Mouse (Mus musculus) left cerebral cortex, postnatal 14 days (tissue): ENCODE measurements around the gene Zbtb42. TPM values are rescaled to one million over a fixed set of nuclear protein-coding genes. Genes with fewer than 3 reads are reported as not detected.

Experiments used
- DNase-seq, 2 experiments: peaks; one replicate each; pipeline ENCODE4 v3.0.0; 2021 to 2022; ENCODE audit warnings: low spot score in 2 of 2, mixed read lengths in 1 of 2
- intact Hi-C: fragments of 180-260 bp; cut with DNase I; formaldehyde crosslinking; loops from one replicate; pipeline ENCODE4 v1.15.1; 2025
- microRNA-seq, 2 experiments: library from miRNA; unstranded; fragments of <30 nt; microRNA quantifications; one replicate each; pipeline ENCODE4 v1.2.0; 2022
- total RNA-seq, 2 experiments: library from RNA; stranded (reverse); gene quantifications; 2 replicates each; pipeline ENCODE4 v1.2.3; 2021

Zbtb42 gene
- total RNA-seq, 2 experiments from 2014 or later, result 0.25 to 0.68 TPM

DNA sequence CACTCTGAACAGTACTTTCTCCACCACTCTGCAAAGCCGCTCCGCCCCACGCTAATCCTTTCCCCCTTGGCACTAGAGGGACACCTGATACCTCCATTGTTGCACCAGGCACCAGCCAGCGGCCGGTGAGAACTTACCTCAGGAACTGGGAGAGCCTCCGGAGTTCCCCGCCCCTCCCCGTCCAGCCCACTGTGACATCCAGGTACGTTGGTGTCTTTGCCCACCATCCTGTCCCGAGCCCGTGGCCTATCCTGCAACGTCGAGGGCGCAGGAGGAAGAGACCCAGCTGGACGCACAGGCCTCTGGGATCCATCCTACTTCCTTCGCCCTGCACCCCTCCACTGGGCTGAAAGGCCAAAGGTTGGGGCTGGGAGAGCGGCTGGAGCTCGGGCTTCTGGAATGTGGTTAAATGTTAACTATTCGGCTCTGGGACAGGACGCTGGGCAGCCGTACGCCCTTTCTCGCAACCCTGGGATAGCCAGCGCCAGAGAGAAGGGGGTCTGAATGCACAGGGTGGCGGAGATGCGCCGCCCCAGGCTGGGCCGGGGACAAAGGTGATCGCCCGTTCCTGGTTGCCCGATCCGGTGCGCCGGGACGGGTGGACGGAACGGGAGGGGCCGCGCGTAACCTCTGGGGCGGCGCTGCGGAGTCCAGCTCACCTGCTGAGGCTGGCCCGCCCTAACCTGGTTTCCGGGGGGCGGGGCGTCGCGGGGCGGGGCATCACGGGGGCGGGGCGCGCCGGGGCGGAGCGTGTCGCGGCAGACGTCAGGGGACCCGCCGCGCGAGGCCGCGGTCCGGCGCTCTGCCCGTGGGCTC, 43.0 kb downstream of the Zbtb42 start:
- intact Hi-C loops, result no loop called here
- DNase-seq, result peak in 1 of 2 experiments; percentile 49

DNA sequence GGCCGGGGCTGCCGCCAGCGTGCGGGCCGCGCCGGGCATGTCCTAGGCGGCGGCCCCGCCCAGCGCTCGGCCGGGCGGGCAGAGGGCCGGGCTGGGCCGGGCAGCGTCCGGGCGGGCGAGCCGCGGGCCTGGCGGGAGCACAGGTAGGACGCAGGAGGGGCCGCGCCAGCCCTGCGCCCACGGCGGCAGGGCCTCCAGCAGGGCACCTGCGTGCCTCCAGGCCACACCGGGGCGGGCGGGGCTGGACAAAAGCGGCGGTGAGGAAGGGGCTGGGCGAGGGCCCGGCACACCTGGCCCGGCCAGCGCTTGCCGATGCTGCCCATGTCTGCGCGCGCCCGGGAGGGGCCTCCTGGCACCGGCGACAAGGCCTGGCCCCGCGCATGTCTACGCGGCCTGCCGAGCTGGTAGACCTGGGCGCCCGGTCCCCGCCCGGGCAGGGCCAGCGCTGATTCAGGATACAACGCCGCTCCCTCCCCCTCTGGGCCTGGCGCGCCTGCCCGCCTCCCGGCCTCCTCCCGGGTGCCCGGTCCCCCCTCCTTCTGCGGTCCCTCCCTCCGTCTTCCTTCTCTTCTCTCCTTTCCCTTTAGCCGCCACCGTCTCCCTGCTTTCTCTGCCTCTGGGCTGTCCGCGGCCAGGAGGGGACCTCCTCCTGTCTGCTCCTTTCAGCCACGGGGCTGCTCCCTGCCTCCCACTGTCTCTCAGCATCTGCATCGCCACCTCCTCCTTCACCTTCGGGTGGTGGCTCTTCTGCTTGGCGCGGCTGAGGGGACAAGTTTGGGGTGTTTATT, 43.8 kb downstream of the Zbtb42 start:
- DNase-seq, result no peak
- intact Hi-C loops, result no loop called here

- DNase-seq, result no peak
- intact Hi-C loops, result no loop called here
Observed at GRCm38 (mm10) chr12:112723028-112723330, 44.4 kb downstream of the Zbtb42 start.

- intact Hi-C loops, result no loop called here
- DNase-seq, result no peak
Observed at GRCm38 (mm10) chr12:112723445-112723844, 44.8 kb downstream of the Zbtb42 start.

GRCm38 (mm10) chr12:112724077-112724805, 45.6 kb downstream of the Zbtb42 start:
- peak; percentile 74 to 83 for DNase-seq
- intact Hi-C loops, result no loop called here

- no peak for DNase-seq
- intact Hi-C loops, result no loop called here
Observed at GRCm38 (mm10) chr12:112727801-112728200, 49.2 kb downstream of the Zbtb42 start.

DNA sequence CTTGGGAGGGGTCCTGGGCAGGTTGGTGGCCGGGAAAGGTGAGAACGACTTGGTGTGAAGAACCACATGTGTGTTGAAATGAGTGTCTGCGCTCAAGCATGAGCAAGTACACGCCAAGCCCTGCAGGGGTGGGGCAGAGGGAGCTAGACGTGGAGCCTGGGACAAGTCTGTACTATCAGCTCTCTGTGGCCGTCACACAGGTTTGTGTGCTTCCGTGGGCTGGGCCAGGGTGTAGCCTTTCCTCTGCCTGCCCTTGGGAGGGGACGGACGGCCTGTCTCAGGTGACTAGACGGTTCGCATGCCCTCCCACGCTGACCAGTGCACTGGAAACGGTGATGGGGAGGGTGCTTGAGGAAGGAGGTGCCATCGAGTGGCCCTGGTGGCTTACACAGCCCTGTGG, 52.2 kb downstream of the Zbtb42 start:
- intact Hi-C loops, result no loop called here
- no peak for DNase-seq

Small RNA genes lying within 50 kb of the gene (microRNA-seq; reads per million reads assigned to microRNA genes)
- 0.79 to 4.0 reads per million in 2 experiments for gene Mir6939

Other genes with a start within 250 kb of the Zbtb42 start
- gene A530016L24Rik, start 189.4 kb upstream of the Zbtb42 start, total RNA-seq, result under 1 TPM; 0.33 to 0.44 TPM
- 100 to 1,000 TPM; 138 to 146 TPM for gene Tmem179, start 162.1 kb upstream of the Zbtb42 start, total RNA-seq
- 10 to 100 TPM; 70.1 to 84.3 TPM for gene Inf2, start 90.0 kb upstream of the Zbtb42 start, total RNA-seq
- gene Adssl1, start 58.8 kb upstream of the Zbtb42 start, total RNA-seq, result 1 to 10 TPM; 6.5 to 8.4 TPM
- 10 to 100 TPM; 14.5 to 16.8 TPM for gene Siva1, start 34.1 kb upstream of the Zbtb42 start, total RNA-seq
- 100 to 1,000 TPM; 137 to 144 TPM for gene Akt1, start 3.9 kb upstream of the Zbtb42 start, total RNA-seq
- 100 to 1,000 TPM; 223 to 225 TPM for gene Cep170b, start 41.6 kb downstream of the Zbtb42 start, total RNA-seq
- gene Pld4, start 81.8 kb downstream of the Zbtb42 start, total RNA-seq, result 10 to 100 TPM in 1 of 2 experiments, 1 to 10 TPM in 1; 9.8 to 11.4 TPM
- gene Ahnak2, start 123.8 kb downstream of the Zbtb42 start, total RNA-seq, result 1 to 10 TPM; 8.4 to 8.8 TPM
- 10 to 100 TPM; 16.7 to 17.0 TPM for gene Clba1, start 130.1 kb downstream of the Zbtb42 start, total RNA-seq
- gene Cdca4, start 150.6 kb downstream of the Zbtb42 start, total RNA-seq, result 1 to 10 TPM; 9.7 to 9.8 TPM
- gene Gpr132, start 189.4 kb downstream of the Zbtb42 start, total RNA-seq, result not detected